Mouse (Mus musculus) right cerebral cortex, postnatal 25 days (tissue): ENCODE data around the gene Mylk.

Source experiments
- DNase-seq: peaks from one replicate; pipeline ENCODE4 v3.0.0; 2022

Mylk gene

DNA sequence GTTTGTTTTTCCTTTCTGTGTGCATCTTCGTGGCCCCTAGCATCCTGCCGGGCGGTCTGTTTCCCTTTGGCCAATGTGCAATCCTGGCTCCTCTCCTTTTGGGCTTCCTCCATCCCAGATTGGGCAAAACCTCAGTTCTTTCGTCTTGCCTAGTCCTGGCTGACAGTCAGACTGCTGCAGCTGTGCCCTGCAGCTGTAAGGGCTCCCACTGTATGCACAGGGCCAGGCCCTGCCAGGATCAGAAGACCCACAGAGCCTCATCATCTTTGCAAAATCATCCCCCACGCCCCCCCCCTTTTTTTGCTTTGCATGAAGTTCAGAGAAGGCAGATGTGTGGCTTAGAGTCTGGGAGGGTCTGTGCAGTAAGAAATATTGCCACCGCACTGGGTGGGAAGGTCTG is 110.1 kb downstream of the Mylk start:
- DNase-seq = no peak

DNA sequence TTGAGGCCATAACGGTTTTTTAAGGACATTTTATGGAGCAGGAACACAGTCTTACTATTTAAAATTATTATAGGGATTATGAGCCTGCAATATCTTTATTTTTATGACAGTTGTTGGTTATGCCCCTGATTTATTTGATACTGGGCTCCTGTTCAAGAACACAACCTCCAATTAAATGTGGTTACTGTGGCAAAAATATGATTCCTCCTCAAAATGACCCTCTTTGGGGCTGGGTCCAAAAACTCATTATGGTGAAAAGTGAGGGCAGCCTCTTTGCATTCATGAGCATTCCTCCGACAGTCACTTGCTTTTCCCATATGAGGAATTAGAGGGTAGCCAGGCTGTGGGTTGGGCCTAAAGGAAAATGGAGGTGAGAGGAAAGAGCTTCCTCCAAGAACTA is 110.7 kb downstream of the Mylk start:
- no peak for DNase-seq

DNA sequence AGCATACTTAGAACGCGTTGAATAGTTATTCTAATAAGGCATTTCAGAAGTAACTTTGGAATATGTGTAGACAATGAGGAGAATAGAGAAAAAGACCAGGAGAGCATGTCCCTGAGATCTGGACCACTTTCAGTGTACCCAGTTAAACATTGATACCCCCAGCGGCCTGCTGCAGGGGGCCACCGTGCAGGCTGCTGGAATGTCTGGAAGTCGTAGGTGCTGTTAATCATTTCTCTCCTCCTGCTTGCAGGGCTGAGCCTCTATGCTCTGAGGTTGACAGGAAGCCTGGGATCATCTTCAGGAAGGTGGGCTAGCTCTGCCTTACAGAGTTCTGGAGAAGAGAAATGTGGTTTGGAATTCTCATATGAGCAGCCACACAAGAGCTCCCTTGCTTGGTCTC is 112.6 kb downstream of the Mylk start:
- no peak for DNase-seq

DNA sequence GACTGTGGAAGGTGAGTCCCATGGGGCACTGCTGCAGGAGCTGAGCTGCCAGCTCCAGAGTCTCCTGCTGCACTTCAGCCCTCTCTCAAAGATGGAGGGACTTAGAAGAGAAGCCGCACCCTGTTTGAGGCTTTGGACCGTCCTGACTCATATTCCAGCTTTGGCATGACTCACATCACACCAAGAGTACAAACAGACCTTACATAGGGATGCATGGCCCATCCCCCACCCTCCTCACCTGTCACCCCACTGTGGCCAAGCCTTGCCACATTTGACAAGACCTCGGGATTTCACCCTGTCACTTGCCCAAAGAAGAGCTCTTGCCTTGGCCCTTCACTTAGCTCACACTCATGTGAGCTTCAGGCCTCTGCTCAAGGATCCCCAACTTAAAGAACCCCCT is 115.8 kb downstream of the Mylk start:
- no peak for DNase-seq

DNA sequence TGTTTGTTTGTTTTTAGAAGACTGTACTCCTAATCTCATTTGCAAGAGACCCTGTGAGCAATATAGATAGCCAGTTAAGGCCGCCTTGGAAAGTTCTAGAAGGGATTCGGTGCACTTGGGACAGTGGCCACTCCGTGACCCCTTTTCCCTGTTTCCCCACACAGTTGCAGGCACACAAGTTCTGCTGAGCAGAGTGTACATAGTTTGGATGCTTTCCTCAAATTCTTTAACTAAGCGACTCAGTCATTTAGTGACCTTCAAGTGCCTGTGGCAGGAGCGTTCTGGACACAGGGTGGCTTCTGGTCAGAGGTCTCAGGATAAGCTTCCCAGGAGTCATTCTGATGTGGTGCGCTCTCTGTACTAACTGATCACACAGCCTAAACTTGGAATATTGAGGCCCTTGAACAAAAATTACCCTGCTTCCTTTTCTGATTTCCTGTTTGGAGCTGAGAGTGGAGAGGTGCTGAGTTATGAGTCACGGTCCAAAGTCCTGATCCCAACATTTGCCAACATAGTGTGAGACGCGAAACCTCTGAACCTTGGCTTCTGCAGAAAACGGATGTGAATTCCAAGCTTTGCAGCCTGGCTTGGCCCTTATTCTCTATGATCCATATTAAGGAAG is 116.8 kb downstream of the Mylk start:
- DNase-seq = no peak

DNA sequence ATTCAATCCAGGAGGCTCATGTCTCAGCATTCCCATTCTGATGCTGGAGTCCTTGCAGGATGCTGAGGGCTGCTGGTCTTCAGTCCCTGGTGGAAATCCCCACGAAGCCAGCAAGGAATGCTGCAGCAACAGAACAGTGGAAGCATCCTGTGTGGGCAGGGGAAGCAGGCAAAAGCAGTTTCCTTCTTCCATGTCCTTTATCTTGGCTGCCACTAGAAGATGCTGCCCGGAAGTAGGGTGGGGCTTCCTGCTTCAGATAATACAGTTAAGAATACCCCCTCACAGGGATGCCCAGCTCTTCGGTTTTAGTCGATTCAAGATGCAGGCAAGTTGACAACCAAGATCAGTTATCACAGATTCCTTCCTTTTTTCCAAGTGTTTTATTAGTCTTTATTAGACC is 120.4 kb downstream of the Mylk start:
- no peak for DNase-seq

DNA sequence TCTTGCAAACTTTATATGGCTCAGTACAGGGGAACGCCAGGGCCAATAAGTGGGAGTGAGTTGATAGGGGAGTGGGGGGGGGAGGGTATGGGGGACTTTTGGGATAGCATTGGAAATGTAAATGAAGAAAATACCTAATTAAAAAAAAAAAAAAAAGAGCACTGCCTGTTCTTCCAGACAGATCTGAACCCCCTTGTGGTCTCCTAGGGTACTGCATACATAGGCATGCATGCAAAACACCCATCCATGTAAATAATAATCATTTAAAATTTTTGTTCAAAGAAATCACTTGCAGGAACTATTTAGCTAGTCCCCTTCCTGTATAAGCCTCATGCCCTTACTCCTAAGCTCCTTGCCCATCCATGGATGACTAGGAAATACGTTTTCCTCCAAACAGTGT is 122.2 kb downstream of the Mylk start:
- no peak for DNase-seq

DNA sequence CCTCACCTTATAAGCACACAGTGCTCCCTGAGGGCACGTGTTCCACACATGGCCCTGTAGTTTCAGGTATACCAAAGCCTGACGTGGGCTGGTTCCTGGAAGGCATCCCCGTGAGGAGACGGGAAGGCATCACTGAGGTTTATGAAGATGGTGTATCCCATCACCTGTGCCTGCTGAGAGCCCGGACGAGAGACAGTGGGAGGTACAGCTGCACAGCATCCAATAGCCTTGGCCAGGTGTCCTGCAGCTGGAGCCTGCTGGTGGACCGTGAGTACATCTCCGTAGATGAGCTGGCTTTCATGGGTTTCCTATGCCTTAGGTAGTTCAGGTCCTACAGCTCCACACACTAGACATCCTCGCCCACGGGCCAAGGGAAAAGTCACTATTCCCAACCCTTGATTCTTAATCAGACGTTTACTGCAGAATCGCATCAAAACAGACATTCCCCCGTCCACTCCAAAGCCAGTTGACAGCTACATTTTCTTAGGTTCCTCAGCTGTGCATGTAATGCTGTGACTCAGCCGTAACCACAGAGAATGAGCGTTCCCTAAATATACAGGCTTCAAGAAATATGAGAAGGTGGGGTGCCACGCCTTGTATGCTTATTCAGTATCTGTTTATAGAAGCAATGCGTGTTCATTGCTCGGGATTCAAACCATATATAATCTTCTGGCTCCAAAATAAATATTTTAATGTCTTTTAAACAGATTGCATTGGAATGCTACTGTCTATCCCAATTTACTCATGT is 135.2 kb downstream of the Mylk start:
- no peak for DNase-seq

DNA sequence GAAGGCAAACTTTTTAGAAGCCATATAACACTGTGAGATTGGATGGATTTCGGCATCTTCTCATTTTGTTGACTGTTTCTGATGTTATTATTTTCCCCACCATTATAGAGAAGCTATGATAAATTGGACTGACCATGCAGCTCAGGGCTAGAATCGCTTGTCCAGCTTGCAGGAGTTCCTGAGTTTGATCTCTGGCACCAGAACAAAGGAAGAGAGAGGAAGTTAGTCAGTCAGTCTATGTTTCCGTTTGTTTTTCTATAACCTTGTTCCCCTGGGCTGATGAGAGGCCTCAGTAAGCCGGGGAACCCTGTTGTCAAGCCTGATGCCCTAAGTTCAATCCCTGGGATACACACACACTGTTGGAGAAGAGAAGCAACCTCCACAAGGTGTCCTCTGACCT is 135.8 kb downstream of the Mylk start:
- DNase-seq = no peak

DNA sequence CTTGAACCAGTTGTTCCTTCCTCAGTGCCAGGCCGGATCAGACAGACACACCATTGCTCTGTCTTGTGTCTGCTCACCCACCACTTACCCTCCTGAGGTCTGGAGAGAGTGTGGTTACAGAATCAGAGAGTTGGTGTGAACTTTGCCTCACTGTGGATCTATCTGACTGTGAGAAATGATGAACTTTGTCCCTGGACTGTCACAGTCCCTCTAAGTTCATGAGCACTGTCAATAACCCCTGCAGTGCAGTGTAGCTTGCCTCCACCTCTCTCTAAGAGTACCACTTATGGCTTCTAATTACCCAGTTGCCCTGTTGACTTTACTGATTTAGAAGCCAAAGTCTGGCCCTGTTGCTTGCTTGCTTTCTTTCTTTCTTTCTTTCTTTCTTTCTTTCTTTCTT is 142.0 kb downstream of the Mylk start:
- DNase-seq = no peak

DNA sequence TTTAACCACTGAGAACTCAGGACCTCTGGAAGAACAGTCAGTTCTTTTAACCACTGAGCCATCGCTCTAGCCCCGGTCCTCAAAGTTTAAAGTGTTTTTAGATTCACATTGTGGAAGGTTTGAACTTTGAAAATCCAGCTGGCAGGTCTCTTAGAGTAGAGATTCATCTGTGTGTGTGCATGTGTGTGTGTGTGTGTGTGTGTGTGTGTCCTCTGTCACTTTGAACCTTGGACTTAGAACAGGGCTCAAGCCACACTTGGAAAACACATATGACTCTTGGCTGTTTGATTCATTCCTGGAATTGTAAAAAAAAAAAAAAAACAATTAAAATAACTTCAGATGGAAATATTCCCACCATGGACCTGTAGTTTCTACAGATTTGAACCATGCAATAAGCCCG is 149.0 kb downstream of the Mylk start:
- DNase-seq = no peak

DNA sequence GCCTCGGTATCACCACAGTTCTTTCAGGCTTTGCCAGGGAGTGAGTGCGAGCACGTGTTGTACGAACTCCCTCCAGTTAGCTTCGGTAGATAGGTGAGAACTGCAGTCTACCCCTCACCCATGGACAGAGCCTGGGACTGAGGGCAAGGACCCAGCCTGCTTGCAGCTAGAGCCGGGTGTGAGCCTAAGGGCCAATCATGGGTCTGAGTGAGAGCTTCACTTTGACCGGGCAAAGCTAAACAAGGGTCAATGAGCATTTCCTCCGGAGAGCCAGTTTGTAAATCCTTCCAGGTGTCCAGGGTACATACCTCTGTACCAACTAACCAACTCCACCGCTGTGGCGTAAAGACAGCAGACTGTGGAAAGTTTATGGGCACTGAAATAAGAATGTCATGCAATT is 150.9 kb downstream of the Mylk start:
- no peak for DNase-seq

DNA sequence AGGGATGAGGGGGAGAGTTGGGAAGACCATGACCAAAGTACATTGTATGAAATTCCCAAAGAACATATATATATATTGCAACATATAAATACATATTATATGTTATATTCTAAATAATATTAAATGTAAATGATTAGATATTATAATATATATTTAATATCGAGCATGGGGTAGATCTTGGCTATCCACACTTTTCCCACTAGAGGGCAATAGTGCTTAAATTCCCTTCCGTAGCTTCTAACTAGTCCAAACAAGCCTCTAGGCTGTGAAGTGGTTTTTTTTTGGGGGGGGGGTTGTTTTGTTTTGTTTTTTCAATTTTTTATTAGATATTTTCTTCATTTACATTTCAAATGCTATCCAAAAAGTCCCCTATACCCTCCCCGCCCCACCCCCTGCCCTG is 152.0 kb downstream of the Mylk start:
- no peak for DNase-seq

DNA sequence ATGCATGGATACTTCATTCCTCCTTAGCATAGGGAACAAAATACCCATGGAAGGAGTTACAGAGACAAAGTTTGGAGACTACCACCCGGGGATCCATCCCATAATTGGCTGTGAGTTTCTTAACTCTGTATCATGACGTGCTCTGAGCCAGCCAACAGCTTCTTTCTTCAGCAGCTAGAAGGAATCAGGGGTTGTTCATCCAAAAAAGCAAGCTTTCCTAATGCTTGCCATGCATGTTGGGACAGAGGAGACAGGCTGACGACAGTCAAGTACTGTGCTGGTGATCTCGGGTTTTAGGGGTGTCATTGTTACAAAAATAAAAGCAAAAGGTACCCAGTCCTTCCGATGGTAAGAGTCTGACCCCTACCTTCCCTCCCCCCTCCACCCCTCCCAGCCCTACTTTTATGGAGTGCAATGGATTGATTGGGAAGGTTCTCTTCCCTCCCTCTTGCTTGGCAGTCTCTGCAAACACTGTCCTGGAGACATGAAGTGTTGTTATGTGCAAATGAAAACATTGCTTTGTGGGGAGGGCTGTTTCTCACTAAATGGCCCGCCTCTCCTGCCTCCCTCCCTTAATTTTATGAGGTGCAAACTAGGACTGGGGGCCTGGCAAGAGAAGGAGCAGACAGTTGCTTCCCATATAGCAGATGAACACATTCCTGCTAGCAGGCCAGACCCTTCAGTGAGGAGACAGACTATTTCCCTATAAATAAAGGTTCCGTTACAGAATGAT is 153.2 kb downstream of the Mylk start:
- no peak for DNase-seq

DNA sequence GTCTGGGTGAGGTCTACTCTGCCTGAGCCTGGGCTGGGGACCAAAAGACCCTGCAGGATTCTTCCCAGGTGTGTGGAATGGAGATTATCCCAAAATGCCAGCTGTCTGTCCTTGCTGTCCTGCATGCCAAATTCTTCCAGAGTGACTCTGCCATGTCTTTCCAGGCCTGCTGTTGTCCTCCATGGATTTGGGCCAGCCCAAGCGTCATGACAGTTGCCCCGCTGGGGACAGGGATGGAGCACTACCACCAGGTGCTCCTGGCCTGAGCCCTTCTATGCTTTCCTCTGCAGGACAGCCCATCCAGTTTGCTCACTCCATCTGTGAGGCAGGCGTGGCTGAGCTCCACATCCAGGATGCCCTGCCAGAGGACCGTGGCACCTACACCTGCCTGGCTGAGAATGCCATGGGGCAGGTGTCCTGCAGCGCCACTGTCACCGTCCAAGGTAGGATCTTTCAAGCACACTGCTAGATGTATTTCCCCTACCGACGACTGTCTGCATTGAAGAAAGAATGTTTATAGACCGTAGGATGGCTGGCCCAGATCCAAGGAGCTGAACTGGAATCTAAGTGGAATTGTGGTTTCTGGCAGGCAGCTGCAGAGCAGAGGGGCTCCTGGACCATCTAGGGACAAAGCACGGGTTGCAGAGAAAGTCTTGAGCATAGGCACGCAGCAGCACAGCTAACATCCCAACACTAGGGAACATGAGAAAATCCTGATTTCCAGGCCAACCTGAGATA is 154.2 kb downstream of the Mylk start:
- no peak for DNase-seq

DNA sequence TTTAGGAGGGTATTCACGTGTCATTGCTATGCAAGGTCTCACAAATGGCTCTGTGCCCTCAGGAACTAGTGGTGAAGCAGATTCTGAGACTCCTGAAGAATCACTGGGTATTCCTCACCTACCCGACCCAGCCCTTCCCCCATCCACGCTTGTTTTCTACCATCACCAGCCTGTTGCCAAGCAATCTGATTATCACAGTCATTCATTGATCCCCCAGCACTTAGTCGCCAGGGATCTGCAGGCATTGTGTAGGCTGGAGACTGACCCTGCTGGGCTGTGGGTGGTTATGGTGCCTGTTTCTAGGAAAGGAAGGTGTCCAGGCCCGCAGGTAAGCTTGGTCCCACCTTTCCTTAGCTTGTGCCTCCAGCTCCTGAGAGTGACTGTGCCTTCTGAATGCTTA is 155.0 kb downstream of the Mylk start:
- no peak for DNase-seq

DNA sequence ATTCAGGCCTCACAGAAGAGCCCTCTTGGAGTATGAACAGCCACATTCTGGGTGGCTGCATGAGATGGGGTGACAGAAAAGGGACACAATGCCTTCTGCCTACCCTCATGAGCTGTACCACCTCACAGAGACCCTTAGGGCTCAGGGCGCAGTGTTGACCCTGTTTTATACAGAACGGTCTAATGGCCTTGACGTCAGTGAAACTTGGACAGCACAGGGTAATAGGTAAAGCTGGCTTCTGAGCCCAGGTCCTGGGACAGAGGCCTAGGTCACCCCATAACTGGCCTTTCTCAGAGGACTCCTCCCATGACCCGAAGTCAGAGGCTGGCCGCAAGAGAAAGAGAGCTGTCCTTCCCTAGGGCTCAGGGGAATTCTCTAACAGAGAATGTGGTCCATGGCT is 155.5 kb downstream of the Mylk start:
- DNase-seq = no peak

DNA sequence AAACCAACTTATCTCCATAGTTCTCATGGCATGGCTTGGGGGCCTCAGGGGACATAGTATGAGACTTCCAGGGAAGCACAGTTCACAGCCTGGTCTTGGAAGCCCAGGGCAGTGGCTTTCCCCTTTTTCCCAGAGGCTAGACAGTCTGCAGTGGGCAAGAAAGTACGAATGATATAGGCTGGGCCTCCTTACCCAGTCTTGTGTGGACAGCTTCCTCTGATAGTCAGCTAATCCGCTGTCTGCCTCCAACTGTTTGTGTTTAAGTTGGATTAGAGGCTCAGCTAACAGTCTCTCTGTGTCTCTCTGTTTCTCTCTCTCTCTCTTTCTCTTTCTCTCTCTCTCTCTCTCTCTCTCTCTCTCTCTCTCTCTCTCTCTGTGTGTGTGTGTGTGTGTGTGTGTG is 156.0 kb downstream of the Mylk start:
- DNase-seq = no peak

DNA sequence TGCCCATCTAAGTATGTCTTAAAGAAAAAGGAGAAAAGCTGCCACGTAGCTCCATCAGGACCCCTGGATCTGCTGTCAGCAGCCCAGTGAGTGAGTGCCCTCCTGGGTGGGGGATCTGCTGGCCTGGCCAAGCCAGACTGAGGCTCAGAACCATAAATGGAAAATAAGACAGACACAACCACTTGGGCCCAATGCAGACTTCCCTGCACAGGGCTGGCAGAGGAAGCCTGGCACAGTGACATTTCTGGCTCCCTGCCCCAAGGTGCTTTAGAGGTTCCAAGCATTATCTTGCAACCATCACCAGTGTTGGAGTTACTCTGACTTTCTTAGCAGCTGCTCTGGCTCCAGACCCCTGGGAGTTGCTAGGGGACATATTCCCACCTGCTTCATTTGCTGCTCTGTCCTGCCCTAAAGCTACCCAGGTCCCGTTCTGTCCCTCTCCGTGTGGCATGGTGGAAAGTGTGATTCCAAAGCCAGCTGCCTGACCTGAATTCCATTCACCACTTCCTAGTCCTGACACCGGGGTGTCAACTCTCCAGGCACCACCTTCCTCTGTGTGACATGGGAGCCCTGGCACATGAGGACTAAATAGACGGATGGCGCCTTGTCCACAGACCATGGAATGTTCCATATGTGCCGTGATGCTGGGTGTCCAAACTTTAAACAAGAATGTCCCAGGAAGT is 156.7 kb downstream of the Mylk start:
- DNase-seq = no peak

DNA sequence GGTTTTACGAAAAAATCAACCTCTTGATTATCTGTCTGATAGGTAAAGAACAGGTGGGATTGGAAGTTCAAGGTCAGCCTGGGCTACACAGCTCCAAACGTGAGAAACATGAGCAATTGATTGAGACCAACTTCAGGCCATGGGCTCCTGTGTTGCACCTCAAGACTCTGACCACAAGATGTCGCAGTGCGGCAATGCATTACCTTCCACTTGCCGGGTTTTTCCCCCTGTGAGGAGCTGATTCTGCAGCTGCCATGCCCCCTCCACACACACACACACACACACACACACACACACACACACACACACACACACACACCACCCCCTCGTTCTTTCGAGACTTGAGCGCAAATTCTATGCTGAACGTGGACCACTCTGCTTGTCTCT is 157.3 kb downstream of the Mylk start:
- DNase-seq = peak; percentile 68

DNA sequence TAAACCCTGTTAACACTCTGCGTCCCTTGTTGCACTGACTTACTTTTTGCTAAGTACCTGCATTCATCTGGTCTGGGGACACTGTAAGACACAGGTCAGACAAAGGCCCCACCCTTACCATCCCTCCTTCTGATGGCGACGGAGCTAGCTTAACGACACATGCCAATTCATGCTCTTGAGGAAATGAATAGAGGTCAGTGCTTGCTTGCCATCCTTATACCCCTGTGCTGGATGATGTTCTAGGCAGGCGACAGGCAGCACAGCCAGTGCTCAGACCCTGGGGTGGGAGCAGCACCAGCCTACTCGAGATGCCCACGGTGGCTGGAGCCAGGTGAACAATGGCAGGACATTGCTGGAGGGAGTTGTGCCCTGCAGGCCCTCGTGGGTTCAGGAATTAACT is 157.8 kb downstream of the Mylk start:
- DNase-seq = no peak

DNA sequence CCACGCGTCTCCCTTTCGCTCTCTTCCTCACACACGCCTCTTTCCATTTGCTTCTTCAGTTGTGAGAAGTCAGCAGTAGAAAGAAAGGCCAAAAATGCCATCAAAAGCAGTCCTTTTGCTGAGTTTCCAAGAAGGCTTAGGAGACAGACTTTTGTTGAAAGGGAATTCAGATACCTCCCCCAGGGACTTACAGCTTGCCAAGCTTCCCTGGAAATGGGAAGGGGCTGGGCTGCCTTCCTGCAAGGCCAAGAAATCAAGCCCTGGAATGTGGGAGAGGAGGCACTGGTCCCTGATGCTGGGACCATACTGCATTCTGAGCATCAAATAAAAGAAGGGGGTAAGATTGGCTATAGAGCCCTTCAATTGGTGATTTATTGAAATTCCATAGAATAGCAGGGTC is 159.9 kb downstream of the Mylk start:
- DNase-seq = no peak

DNA sequence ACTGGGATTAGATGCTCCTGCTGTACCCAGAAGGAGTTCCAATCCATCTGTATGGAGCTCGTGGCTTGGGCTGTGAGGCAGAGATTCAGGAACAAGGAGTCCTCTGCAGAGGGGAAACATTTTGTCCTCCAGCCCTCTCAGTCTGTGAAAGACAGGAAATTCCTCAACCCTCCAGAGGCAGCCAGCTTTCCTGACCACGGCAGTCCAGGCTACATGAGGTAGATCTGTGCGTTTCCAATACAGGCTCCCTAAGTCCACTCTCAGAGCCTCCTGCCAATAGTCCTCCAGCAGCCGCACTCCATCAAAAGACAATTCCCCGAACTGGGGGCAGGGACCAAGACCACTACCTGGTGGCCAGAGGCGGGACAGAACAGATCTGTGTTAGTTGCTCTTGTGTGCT is 164.4 kb downstream of the Mylk start:
- DNase-seq = no peak
